Mouse (Mus musculus) splenic B cell, adult 2 months (primary cell): Measurements from ENCODE around the gene Lifr.

ENCODE experiments used
- DNase-seq: peaks from one replicate; pipeline ENCODE4 v3.0.0-alpha.2; 2011; ENCODE audit warnings: low read depth, low spot score
- H3K27me3 ChIP-seq: 2 replicates; pipeline ENCODE4 v1.6.1; 2012; ENCODE audit warnings: mild to moderate bottlenecking, low read length, moderate library complexity, mixed read lengths; ENCODE audit not compliant: control insufficient read depth, poor library complexity, insufficient read depth, severe bottlenecking
- H3K36me3 ChIP-seq: 2 replicates; pipeline ENCODE4 v1.6.1; 2012; ENCODE audit warnings: mild to moderate bottlenecking, low read length, moderate library complexity, mixed read lengths; ENCODE audit not compliant: control insufficient read depth, poor library complexity, insufficient read depth, severe bottlenecking

Gene Lifr

DNA sequence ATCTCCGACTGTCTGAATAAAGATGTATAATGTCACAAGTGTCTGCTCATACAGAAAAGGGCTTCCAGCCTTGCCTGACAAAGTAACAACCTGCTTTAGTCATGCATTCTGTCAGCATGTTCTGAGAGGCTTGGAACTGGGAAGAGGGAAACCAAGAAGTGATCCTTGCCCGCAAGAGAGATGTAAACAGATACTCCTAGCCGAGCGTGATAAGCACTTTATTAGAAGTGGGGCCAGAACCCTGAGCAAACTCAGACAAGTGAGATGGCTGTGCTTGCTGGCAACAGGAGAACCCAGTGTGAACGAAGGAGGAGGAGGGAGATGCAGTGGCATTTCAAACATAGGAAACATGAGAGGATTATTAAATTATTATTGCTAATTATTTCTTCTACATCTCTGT, 14.8 kb downstream of the Lifr start:
- Histone ChIP-seq H3K27me3 (no peaks in the 10 kb centered on the region), H3K36me3 (no peaks in the 10 kb centered on the region)
- DNase-seq, result no peak

DNA sequence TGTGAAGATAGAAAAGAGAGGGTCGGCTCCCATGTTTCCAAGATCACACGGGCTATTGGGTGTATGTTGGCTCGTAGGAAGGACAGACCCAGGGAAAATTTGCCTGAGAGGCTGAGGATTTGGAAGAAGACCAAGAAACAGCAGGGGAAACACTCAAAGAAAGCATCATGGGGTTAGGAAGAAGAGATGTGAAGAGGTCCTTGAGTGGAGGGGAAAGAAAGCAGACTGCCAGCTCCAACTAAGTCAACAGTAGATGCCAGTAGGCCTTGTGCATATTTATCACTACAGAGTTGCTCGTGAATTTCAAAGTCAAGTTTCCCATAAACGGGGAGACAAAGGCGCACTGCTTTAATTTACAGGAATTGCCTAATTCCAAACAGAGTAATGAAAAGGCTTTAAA, 17.7 kb downstream of the Lifr start:
- Histone ChIP-seq H3K27me3 (no peaks in the 10 kb centered on the region), H3K36me3 (no peaks in the 10 kb centered on the region)
- DNase-seq, result no peak

DNA sequence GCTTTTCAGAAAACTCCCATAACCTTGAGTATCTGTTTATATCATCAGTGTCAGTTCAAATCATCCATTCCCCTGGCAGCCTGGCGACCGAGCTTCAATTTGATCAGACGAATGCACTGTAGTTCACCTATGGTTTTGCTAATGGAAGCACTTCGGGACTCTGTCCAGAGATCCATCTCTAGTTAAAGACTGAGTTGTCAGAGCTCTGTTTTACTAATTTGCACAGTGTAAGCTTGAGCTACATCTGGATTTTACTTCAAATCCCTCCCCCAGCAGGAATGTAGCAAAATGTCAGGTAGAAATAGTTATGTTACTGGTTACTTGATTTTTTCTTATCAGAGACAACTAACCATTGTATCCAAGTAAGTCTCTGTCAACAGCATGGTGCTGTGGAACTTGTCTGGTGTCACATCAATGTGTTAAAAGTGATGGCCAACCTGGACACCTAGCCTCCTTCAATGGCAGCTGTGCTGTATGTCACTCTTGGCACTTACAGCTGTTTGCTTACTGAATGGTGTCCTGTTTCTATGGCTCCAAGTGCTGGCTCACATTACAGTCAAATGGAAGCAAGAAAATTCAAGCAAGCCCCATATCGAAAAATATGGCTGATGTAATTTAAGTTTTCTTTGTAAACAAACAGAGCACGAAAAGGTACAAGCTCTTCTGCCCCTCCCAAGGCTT, 22.0 kb downstream of the Lifr start:
- H3K36me3 ChIP-seq, result no peaks in the 10 kb centered on the region
- H3K27me3 ChIP-seq, result no peaks in the 10 kb centered on the region
- no peak for DNase-seq

DNA sequence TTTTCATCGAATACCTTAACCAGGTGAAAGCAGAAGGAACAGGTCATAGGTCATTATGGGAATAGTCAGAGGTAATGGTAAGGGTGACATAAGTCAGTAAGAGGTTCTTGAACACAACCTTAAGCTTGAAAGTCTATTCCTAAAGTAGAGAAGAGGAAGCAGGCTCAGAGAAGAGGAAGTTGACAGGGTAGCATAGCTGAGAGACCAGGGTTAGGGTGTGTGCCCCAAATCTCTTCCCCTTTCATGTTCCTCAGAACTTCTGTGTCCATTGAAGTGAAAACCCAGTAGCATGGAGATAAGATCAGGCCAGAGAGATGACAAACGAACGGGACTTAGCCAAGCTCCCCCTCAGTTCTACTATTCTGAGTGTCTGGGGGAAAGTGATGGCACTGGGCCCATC, 23.5 kb downstream of the Lifr start:
- Histone ChIP-seq H3K36me3 (no peaks in the 10 kb centered on the region), H3K27me3 (no peaks in the 10 kb centered on the region)
- DNase-seq, result peak; percentile 88

DNA sequence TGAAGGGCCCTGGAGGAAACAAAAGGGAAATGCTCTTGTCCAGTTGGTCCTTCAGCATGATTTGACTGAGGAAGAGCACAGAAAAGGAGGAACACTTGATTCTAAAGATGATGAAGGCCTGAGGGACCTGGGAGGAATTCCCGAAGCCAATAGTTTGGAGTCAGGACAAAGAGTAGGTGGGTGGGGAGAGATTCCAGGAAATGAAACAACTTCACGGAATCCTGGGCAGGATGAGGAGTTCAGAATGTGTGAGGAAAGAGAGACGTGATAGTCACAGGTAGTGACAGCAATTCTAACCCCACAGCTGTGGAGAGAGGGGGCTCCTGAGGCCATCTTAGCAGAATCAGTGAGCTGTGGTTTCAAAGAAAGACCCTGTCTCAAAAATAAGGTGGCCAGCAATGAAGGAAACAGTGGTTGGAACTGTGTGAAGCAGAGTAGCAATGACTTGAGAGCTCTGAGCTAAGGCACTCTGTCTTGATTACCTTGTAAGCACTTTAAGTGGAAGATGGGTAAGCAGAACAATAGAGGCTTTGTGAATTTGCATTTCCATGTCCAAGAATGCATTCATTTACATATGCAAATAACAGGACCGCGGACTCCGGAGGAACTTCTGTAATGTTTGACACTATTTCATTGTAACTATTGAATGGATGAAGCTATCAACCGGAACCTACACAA, 25.1 kb downstream of the Lifr start:
- Histone ChIP-seq H3K36me3 (no peaks in the 10 kb centered on the region), H3K27me3 (no peaks in the 10 kb centered on the region)
- peak; percentile 60 for DNase-seq

DNA sequence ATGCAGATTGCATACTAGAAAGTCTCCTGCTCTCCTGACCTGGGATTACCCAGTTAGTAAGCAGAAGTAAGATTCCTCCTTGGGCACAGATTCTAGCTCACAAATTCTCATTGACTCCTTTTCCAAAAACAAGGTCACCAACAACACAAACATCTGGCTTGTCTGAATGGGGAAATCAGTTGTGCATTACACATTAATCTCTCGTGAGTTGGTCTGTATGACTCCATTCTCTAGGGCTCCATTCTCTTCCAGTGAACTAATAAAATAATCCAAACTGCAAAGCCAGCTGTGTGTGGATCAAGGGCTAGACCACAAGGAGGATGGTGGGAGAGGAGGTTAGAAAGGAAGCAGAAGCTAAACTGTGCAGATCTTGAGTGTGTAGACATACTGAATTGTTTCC, 25.8 kb downstream of the Lifr start:
- Histone ChIP-seq H3K27me3 (no peaks in the 10 kb centered on the region), H3K36me3 (no peaks in the 10 kb centered on the region)
- DNase-seq, result no peak

DNA sequence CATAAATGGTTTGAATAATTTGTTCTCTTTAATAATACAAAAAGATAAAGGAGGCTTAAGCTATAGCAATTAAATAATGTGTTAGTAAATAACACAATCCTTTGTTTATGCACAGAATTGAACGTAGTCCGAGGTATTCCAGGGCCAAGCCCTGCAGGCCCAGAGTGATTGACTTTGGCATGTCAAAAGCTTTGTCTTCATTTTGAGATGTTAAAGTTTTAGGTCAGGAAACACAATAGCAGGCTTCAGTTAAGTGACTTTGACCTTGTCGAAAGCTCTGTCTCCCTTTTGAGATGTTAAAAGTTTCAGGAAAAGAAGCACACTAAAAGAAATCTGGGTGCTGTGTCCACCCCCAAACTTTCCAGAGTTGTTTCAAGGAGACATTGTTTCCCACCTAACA, 26.3 kb downstream of the Lifr start:
- DNase-seq, result no peak
- H3K36me3 ChIP-seq, result no peaks in the 10 kb centered on the region
- H3K27me3 ChIP-seq, result no peaks in the 10 kb centered on the region

DNA sequence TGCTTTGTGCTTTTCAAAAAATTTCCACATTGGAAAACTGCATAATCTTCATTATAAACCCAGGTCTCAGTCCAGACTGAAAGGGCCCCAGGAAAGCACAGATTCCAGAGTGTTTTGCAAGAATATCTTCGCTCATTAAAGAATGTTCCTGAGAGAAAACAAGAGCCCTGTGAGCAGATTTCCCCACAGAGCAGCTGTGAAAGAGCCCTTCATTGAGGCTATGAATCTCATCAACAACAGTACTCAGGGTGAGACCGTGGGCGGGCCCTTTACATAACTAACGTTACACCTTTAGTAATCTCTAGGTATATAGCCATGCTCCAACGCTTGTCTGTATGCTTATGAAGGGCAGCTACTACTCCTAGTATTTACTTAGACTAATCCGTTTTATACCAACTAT, 27.5 kb downstream of the Lifr start:
- Histone ChIP-seq H3K36me3 (no peaks in the 10 kb centered on the region), H3K27me3 (no peaks in the 10 kb centered on the region)
- DNase-seq, result no peak

DNA sequence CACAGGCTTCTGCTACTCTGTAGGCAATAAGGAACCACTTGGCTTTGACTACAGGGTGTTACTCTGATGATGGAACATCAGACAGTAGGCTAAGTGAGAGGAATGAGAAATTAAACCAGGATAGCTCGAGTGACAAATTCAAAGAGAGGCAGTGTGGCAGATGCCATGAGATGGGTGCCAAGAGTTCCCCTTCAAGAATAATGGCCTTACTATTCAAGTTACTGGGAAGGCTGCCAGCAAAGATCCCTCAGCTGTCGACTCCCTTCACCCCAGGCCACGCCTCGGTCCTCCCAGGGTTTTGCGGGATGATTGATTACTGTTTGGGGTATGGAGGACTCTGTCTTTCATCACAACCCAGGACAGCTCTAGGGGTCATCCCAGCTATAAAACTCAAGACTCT, 28.4 kb downstream of the Lifr start:
- Histone ChIP-seq H3K27me3 (no peaks in the 10 kb centered on the region), H3K36me3 (no peaks in the 10 kb centered on the region)
- no peak for DNase-seq

DNA sequence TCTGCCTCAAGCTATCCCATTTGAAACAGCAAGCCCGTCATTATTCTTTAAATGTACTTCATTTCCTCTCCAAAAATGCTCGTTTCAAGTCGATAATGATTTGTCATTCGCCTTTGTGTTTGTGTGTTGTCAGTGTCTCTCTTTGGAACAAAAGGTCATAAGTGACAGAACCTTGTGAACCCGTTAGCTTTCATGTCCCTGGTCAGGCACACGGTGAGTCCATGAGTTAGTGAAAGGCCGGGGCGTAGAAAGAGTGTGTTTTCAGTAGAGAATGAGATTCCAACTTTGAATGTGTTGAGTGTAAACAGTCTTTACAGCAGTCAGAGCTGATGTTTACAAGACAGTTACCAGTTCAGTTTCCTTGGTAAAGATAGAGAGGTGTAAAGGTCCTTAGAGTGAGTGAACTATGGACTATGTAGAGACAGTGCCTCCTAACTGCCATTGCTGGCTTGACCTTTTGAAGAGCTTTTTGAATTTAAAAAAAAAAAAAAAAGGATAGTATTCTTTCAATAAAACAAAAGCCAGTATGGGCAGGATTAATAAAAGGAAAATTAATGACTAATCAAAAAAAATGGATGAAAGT, 29.6 kb downstream of the Lifr start:
- Histone ChIP-seq H3K36me3 (no peaks in the 10 kb centered on the region), H3K27me3 (no peaks in the 10 kb centered on the region)
- DNase-seq, result no peak

DNA sequence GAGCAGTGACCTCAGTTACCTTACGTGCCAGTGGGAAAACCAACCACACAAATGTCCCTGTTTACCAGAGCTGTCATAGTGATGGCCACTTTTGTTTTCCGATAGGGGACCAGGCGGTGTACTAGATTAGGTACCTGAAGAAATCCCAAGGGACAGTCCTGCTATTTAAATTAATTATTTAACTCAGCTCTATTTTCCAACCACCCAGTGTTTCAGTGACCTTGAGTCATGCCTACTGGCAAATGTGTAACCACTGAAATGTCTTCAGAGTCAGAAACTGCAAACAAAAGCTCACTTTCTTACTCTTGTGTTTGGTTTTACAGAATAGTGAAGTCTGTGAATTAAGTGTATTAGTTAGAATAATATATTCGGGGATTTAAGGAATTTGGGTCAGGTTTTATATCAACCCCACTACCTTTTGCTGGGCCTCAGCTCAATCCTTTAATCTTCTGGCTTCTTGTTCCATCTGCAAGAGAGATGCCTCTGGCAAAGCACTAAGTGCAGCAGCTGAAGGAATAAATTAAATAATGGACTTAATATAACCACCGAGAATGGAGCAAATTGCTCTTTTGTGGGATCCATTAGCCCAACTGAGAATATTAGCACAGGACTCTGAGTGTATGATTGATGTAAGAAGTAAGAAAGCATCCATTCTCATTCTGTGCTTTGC, 33.5 kb downstream of the Lifr start:
- DNase-seq, result no peak
- Histone ChIP-seq H3K27me3 (no peaks in the 10 kb centered on the region), H3K36me3 (no peaks in the 10 kb centered on the region)

DNA sequence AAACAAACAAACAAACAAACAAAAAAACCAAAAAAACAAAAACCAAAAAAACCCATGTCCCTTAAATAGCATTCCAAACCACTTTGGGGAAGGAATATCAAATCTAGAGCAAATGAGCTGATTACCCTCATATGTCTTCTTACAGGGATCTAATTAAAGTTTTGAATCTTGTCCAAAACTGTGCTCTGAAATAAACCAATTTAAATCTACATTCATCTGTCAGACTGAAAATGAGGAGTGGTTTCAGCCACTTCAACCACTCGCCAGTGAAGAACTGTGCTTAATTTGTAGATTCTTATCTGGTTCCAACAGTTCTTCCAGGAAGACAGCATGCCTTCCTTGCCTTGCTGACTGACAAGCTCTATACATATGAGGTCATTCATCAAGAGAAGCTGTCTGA, 35.8 kb downstream of the Lifr start:
- no peak for DNase-seq
- no peaks in the 10 kb centered on the region for H3K27me3 ChIP-seq
- no peaks in the 10 kb centered on the region for H3K36me3 ChIP-seq

DNA sequence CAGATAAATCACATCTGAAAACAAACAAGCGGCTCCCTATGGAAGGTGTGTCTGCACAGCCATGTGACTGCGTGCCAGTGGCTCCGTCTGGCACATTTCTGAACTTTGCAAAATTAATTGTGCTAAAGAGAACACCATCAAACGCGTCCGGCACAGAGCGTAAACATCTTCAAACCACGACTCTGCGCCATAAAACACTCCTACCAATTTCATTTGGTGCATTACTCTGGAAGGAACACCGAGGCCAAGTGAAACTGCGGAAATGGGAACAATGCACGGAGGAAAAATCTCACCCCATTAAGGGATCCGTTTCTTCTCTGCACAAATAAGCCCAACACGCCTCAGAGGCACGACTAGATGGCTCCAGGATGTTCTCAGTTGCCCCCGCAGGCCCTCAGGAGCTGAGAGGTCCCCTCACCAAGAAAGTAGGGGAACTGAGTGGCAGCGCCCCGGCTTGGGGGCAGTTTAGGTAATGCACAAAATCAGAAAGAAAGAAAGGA, 38.3 kb downstream of the Lifr start:
- peak; percentile 22 for DNase-seq
- no peaks in the 10 kb centered on the region for H3K36me3 ChIP-seq
- H3K27me3 ChIP-seq, result no peaks in the 10 kb centered on the region

DNA sequence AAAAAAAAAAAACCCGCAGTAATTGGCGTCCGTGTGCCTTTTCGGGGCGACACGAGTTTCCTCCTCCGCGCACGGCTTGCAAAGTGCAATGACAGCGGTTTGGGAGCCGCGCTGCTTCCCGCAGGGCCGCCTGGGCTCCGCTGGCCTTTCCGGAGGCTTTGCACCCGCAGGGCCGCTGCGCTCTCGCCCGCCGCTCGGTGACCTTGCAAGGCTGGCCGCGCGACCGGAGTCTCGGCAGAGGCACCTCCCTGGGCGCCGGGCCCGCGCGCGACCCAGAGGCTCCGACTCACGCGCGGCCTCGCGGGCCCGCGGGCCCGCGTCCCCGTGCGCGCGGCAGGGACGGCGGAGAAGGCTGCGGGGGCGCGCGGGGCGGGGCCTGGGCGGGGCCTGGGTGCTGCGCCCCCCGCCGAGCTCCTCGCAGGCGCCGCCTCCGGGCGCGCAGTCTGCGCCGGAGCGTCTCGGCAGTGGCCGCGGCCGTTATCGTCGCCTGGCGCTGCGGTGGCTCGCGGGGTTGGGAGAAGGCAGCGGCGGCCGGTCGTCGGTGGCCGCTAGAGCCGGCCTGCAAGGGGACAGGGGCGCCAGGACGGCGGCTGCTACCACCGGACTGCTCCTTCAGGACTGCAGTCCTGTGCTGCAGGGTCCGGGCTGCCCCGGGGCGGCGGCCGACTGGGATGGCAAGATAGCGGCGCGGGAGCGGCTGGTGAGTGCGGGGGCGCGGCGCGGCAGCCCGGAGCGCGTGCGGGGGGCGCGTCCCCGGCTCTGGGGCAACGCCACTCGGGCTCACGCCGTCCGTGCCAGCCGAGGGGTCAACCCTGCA, 38.9 kb downstream of the Lifr start:
- no peaks in the 10 kb centered on the region for H3K27me3 ChIP-seq
- H3K36me3 ChIP-seq, result no peaks in the 10 kb centered on the region
- peak; percentile 59 for DNase-seq
